Mouse (Mus musculus) cerebellum, adult 2 months (tissue): ENCODE data around the gene Rnf214. TPM values are rescaled to one million over a fixed set of nuclear protein-coding genes. Genes with fewer than 3 reads are reported as not detected.

Experiments used
- DNase-seq, 2 experiments: peaks; one replicate each; pipeline ENCODE4 v3.0.0; 2021
- H3K27ac ChIP-seq: fragments of 200-500 bp; 2 replicates; pipeline ENCODE4 v1.5.1; 2012; ENCODE audit warnings: low read length, control low read depth, inconsistent platforms; ENCODE audit not compliant: insufficient read depth
- H3K27me3 ChIP-seq: fragments of 200-500 bp; 2 replicates; pipeline ENCODE4 v1.6.1; 2012; ENCODE audit warnings: inconsistent platforms, mild to moderate bottlenecking, low read length, moderate library complexity; ENCODE audit not compliant: control insufficient read depth, insufficient read depth
- H3K4me1 ChIP-seq: fragments of 200-500 bp; 2 replicates; pipeline ENCODE4 v1.6.1; 2011; ENCODE audit warnings: low read length; ENCODE audit not compliant: control insufficient read depth, insufficient read depth
- H3K4me3 ChIP-seq: fragments of 200-500 bp; replicated peaks from 2 replicates; pipeline ENCODE3; 2011; ENCODE audit warnings: mild to moderate bottlenecking, low read depth, low read length, control low read depth; ENCODE audit not compliant: insufficient read depth
- CTCF ChIP-seq: fragments of 200-500 bp; IDR thresholded peaks from 2 replicates; pipeline ENCODE4 v1.5.1; 2011; ENCODE audit warnings: low read depth, mild to moderate bottlenecking, control low read depth, low read length, moderate library complexity, borderline replicate concordance; ENCODE audit not compliant: insufficient read depth
- POLR2A ChIP-seq: fragments of 200-500 bp; IDR thresholded peaks from 2 replicates; pipeline ENCODE4 v1.6.1; 2011; ENCODE audit warnings: low read length, control low read depth, borderline replicate concordance; ENCODE audit not compliant: insufficient read depth
- WGBS: fragments of 180-500 bp; shearing (Covaris S2); methylation state at CpG from one replicate; pipeline ENCODE4 v1.1.7; 2018; 5-methylcytosine and 5-hydroxymethylcytosine counted together
- polyA plus RNA-seq: library from polyadenylated mRNA; depleted of rRNA; stranded (reverse); fragments of >200 nt; gene quantifications from 2 replicates; pipeline ENCODE4 v1.2.3, GENCODE M21; 2012; rRNA removed

Rnf214 gene
- polyA plus RNA-seq, 1 experiment: 45.8 TPM

- WGBS: 82% methylated on average over 2 of the region's 2 CpGs
- Histone ChIP-seq H3K27me3 (no peaks in the 10 kb centered on the region), H3K4me3 (no peak overlapping the region), H3K27ac (no peak overlapping the region), H3K4me1 (no peaks in the 10 kb centered on the region)
- DNase-seq: no peak
- no peak for TF ChIP-seq CTCF
- TF ChIP-seq POLR2A: no peak
Measured at GRCm38 (mm10) chr9:45833461-45833860, 73.2 kb downstream of the Rnf214 start.

GRCm38 (mm10) chr9:45832898-45833297, 73.8 kb downstream of the Rnf214 start:
- WGBS: 94% methylated on average over 2 of the region's 2 CpGs
- Histone ChIP-seq H3K4me3 (no peak overlapping the region), H3K27me3 (no peaks in the 10 kb centered on the region), H3K27ac (no peak overlapping the region), H3K4me1 (no peaks in the 10 kb centered on the region)
- DNase-seq: no peak
- TF ChIP-seq CTCF (no peak), POLR2A (no peak)

DNA sequence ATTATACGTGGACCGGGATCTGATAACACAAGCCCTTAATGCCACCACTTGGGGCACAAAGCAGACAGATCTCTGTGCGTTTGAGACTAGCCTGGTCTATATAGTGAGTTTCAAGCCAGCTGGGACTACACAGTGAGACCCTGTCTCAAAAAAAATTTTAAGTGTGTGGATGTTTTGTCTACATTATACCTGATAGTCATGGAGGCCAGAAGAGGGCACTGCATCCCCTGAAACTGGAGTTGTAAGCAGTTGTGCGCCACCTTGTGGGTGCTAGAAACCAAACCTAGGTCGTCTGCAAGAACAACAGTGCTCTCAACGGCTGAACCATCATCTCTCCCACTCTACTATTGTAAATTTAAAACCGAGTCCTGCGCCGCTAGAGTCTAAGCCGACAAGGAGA, 77.6 kb downstream of the Rnf214 start:
- 32% methylated on average over 10 of the region's 10 CpGs for WGBS
- DNase-seq: peak; percentile 73 to 75
- H3K27ac ChIP-seq: no peak overlapping the region
- no peaks in the 10 kb centered on the region; the same call in 1 of the 2 replicates for H3K4me1 ChIP-seq
- no peak overlapping the region for H3K4me3 ChIP-seq
- no peak for TF ChIP-seq POLR2A
- TF ChIP-seq CTCF: peak; percentile 79
- H3K27me3 ChIP-seq: no peaks in the 10 kb centered on the region

DNA sequence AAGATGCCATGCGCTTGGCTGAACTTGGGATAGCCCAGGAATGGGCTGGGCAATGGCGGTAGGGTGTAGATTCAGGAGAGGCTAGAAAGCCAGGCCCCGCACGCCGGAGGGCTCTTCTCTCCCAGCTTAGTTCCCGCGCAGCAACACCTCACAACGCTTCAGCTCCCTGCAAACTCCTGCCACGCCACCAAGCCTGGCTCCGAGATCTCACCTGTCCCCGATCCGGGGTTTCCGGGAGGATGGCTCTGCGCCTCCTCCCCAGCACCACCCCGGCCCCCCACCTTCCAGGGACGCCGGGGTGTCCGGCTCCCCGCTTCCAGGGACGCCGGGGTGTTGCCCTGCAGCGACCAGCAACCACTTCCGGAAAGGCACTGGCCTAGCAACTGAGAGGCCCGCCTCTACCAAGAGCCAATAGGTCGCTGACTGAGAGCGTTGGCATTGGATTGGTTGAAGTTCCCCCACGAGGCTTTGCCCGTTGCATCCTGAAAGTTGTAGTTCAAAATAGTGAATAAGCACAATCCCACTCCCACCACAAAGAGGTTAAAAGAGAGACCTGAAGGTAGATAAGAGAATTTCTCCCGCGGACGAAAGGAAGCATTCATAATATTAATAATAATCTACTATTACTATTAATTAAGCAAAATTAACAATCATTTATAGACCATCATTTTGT, 78.3 kb downstream of the Rnf214 start, which contains the start of gene Cep164:
TSS of gene Cep164 (minus strand) at position 401 of the 673 bp plus-strand sequence.
- WGBS: under 1% methylated on average over 31 of the region's 31 CpGs
- TF ChIP-seq POLR2A (peak; percentile 29; the same call in 1 of the 2 replicates), CTCF (no peak)

DNA sequence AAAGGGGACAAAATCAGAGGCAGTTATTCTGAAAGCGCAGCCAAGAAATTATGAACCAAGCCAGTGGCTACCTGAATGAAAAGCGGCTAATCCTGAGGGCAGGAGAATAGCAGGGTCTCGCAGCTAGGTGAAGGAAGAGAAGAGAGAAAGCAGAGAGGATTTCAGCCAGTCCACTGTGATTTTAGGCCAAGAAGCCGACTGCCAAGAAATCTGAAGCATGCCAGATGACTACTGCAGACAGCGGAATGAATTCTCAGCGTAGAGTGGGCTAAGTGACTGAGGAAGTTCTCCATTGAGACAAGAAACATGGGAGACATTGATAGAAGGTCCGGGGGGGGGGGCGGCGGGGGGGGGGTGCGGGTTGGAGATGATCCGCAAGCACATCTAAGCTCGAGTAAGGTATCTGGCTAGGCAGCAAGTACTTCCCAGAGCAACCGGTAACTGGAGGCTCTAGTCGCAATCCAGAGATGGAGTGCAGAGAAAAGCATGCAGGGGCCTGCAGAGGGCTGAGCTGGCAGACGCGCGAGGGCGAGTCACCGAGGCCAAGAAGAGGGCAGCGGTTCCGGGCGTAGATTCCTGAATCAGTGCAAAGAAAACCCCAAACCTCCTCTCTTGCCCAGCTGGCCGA, 78.9 kb downstream of the Rnf214 start:
- TF ChIP-seq POLR2A (no peak), CTCF (no peak)

More for the DNA sequence above, 78.3 kb downstream of the Rnf214 start, which contains the start of gene Cep164:
- Histone ChIP-seq H3K4me3 (peak within 1 kb of the TSS; percentile 77), H3K4me1 (no peaks in the 10 kb centered on the region; the same call in 1 of the 2 replicates), H3K27me3 (no peaks in the 10 kb centered on the region), H3K27ac (peak within 1 kb of the TSS; percentile 4)
- peak; percentile 88 to 91 for DNase-seq

GRCm38 (mm10) chr9:45818406-45819011, 88.2 kb downstream of the Rnf214 start:
- Histone ChIP-seq H3K4me3 (no peak overlapping the region), H3K4me1 (peaks cover 21% of the 10 kb centered on the region), H3K27me3 (no peaks in the 10 kb centered on the region), H3K27ac (peak overlapping the region; percentile 26)
- TF ChIP-seq POLR2A (no peak), CTCF (no peak)
- DNase-seq: peak; percentile 63 to 80
- 23% methylated on average over 9 of the region's 9 CpGs for WGBS

More for the DNA sequence above, 78.9 kb downstream of the Rnf214 start:
- DNase-seq: peak in 1 of 2 experiments; percentile 55
- peak overlapping the region; percentile 4 for H3K27ac ChIP-seq
- H3K4me3 ChIP-seq: peak overlapping the region; percentile 77
- H3K4me1 ChIP-seq: no peaks in the 10 kb centered on the region; the same call in 1 of the 2 replicates
- H3K27me3 ChIP-seq: no peaks in the 10 kb centered on the region
- 1% methylated on average over 20 of the region's 23 CpGs for WGBS

GRCm38 (mm10) chr9:45815525-45815924, 91.2 kb downstream of the Rnf214 start:
- 0 out of 2 replicates have a peak overlapping the region, but pooled peaks have one; percentile 12 for H3K27ac ChIP-seq

DNA sequence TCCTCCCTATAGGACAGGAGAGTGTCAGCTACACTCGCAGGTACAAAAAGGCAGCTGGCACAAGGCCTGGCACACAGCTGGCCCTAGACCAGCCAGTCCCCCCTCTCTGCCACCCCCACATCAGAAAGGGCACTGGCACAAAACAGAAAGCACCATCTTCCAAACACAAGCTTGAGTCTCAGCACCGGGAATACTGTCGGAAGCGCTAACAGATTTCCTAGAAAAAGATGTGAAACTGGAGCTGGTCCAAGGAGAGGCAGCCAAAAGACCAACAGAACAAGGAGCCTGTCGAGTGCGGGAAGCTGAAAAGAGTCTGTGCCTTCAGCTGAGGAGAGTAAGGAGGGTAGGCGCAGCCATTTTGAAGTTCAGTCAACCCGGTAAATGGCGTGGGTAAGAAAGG, 91.6 kb downstream of the Rnf214 start:
- 0 out of 2 replicates have a peak overlapping the region, but pooled peaks have one; percentile 12 for H3K27ac ChIP-seq
- DNase-seq: peak; percentile 54 to 75
- TF ChIP-seq CTCF: no peak
- no peak overlapping the region for H3K4me3 ChIP-seq
- no peaks in the 10 kb centered on the region for H3K27me3 ChIP-seq
- WGBS: 19% methylated on average over 9 of the region's 9 CpGs
- peaks cover 21% of the 10 kb centered on the region for H3K4me1 ChIP-seq

More at GRCm38 (mm10) chr9:45815525-45815924, 91.2 kb downstream of the Rnf214 start:
- DNase-seq: no peak
- Histone ChIP-seq H3K27me3 (no peaks in the 10 kb centered on the region), H3K4me1 (peaks cover 23% of the 10 kb centered on the region), H3K4me3 (no peak overlapping the region)
- WGBS: 84% methylated on average over 10 of the region's 10 CpGs
- no peak for TF ChIP-seq CTCF
- TF ChIP-seq POLR2A: no peak

Other genes with a start within 250 kb of the Rnf214 start
- 30.5 and 32.5 TPM in 2 replicates for gene Cep164, start 78.2 kb downstream of the Rnf214 start, polyA plus RNA-seq
- gene Bace1, start 68.3 kb downstream of the Rnf214 start, polyA plus RNA-seq: 68.2 and 76.7 TPM in 2 replicates
- gene Pcsk7, start 414 bp downstream of the Rnf214 start, polyA plus RNA-seq: 32.6 and 33.3 TPM in 2 replicates
- gene Tagln, start 29.1 kb upstream of the Rnf214 start, polyA plus RNA-seq: 13.2 and 13.7 TPM in 2 replicates
- gene Sidt2, start 48.3 kb upstream of the Rnf214 start, polyA plus RNA-seq: 130 and 142 TPM in 2 replicates
- 108 and 111 TPM in 2 replicates for gene Pafah1b2, start 105.8 kb upstream of the Rnf214 start, polyA plus RNA-seq
- 63.1 and 69.1 TPM in 2 replicates for gene Sik3, start 105.9 kb upstream of the Rnf214 start, polyA plus RNA-seq